Mouse (Mus musculus) stomach, embryonic 14.5 days (tissue): Measurements from ENCODE around the gene Fga. TPM values are rescaled to one million over a fixed set of nuclear protein-coding genes. Genes with fewer than 3 reads are reported as not detected.

Source experiments
- ATAC-seq: fragments of 200-750 bp; cut with Nextera tagmentation; 2 replicates; pipeline ENCODE4 v1.8.0; 2017; ENCODE audit warnings: low read depth, moderate TSS enrichment; ENCODE audit not compliant: insufficient number of reproducible peaks, insufficient read depth, low FRiP score
- H3K27ac ChIP-seq: fragments of 300-500 bp; sonication (generic); 2 replicates; pipeline ENCODE4 v1.5.1; 2014; ENCODE audit warnings: mild to moderate bottlenecking, low read length, moderate library complexity, mixed read lengths
- H3K27me3 ChIP-seq: fragments of 300-500 bp; sonication (generic); 2 replicates; pipeline ENCODE4 v1.6.1; 2014; ENCODE audit warnings: low read length, control low read depth, mixed read lengths; ENCODE audit not compliant: control insufficient read depth, insufficient read depth
- H3K36me3 ChIP-seq: fragments of 300-500 bp; sonication (generic); 2 replicates; pipeline ENCODE4 v1.6.1; 2014; ENCODE audit warnings: mild to moderate bottlenecking, control low read depth, low read length, moderate library complexity, mixed read lengths; ENCODE audit not compliant: control insufficient read depth, insufficient read depth
- H3K4me1 ChIP-seq: fragments of 300-500 bp; sonication (generic); 2 replicates; pipeline ENCODE4 v1.6.1; 2014; ENCODE audit warnings: low read length, control low read depth, mixed read lengths; ENCODE audit not compliant: control insufficient read depth, insufficient read depth
- H3K4me2 ChIP-seq: fragments of 300-500 bp; sonication (generic); replicated peaks from 2 replicates; pipeline ENCODE4 v1.6.1; 2014; ENCODE audit warnings: low read depth, low read length, control low read depth
- H3K4me3 ChIP-seq: fragments of 300-500 bp; sonication (generic); 2 replicates; pipeline ENCODE4 v1.5.1; 2014; ENCODE audit warnings: low read depth, low read length, control low read depth
- H3K9ac ChIP-seq: fragments of 300-500 bp; sonication (generic); replicated peaks from 2 replicates; pipeline ENCODE4 v1.6.1; 2014; ENCODE audit warnings: low read depth, mild to moderate bottlenecking, control low read depth, low read length, moderate library complexity, mixed read lengths
- H3K9me3 ChIP-seq: fragments of 300-500 bp; sonication (generic); 2 replicates; pipeline ENCODE4 v1.6.1; 2016; ENCODE audit warnings: low read depth, low read length, control low read depth; ENCODE audit not compliant: control insufficient read depth
- WGBS: fragments of 180-500 bp; shearing (Covaris S2); extraction: QIAGEN DNeasy Blood & Tissue Kit; methylation state at CpG from one replicate; pipeline ENCODE4 v1.1.7; 2014; 5-methylcytosine and 5-hydroxymethylcytosine counted together
- polyA plus RNA-seq: library from polyadenylated mRNA; unstranded; fragments of >200 nt; fragmentation: Nextera tagmentation; extraction: Ambion mirVana; gene quantifications from 2 replicates; pipeline ENCODE4 v1.2.1, GENCODE M21; 2014

Fga gene
- polyA plus RNA-seq, 1 experiment from 2014 or later: 0.27 TPM

- no peak overlapping the region for H3K9ac ChIP-seq
- H3K4me2 ChIP-seq: no peak overlapping the region
- no peak overlapping the region for H3K27ac ChIP-seq
- H3K9me3 ChIP-seq: no peaks in the 10 kb centered on the region
- WGBS: 82% methylated on average over 8 of the region's 8 CpGs
- ATAC-seq: no peak
- H3K36me3 ChIP-seq: no peaks in the 10 kb centered on the region
- no peak overlapping the region for H3K4me3 ChIP-seq
- no peaks in the 10 kb centered on the region for H3K4me1 ChIP-seq
- no peaks in the 10 kb centered on the region for H3K27me3 ChIP-seq
Observed at GRCm38 (mm10) chr3:83033801-83034200, 7.9 kb downstream of the Fga start.

DNA sequence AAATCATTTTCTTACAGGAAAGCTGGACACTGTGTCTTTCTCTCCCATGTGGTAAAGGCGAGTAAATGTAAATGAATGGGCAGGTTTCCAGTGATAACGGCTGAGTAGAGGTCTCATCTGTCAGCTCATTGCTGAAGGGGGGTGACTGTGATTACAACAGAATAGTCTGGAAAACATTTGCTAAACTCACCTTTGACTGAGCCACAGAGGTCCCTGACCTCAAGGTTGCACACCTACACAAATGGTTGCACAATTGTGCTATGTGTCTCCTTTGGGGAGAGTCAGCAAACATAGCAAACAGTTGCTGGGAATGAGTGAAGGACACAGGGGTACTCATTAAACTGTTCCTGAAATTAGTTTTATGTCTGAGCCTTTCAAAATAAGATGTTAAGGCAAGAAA lies 13.0 kb downstream of the Fga start:
- H3K27ac ChIP-seq: no peak overlapping the region
- no peak overlapping the region for H3K4me2 ChIP-seq
- no peak overlapping the region for H3K4me3 ChIP-seq
- ATAC-seq: no peak
- no peaks in the 10 kb centered on the region for H3K36me3 ChIP-seq
- H3K9me3 ChIP-seq: no peaks in the 10 kb centered on the region
- no peak overlapping the region for H3K9ac ChIP-seq
- no peaks in the 10 kb centered on the region for H3K27me3 ChIP-seq
- 60% methylated on average over 2 of the region's 2 CpGs for WGBS
- no peaks in the 10 kb centered on the region for H3K4me1 ChIP-seq

- 62% methylated on average over 4 of the region's 4 CpGs for WGBS
- no peak for ATAC-seq
- no peak overlapping the region for H3K9ac ChIP-seq
Observed at GRCm38 (mm10) chr3:83039666-83040065, 13.8 kb downstream of the Fga start.

DNA sequence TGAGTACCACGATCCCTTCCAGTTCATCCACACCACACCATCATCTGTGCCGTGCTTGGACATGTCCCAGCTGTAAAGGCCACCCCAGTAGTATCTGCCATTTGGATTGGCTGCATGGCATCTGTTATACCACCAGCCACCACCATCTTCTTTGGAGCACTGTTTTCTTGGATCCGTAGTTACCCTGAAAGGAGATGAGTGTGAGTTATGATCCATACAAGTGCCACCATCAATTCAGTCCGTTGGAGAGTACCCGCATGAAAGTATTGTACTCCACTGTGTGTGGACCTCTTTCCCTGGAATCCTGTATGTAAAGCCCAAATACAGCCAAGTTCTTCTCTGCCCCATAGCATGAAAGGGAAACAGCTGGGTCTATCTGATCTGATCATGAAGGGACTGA lies 16.6 kb downstream of the Fga start:
- Histone ChIP-seq H3K4me2 (no peak overlapping the region), H3K4me3 (no peak overlapping the region), H3K36me3 (no peaks in the 10 kb centered on the region), H3K4me1 (no peaks in the 10 kb centered on the region), H3K27ac (no peak overlapping the region), H3K9ac (no peak overlapping the region), H3K27me3 (no peaks in the 10 kb centered on the region), H3K9me3 (no peaks in the 10 kb centered on the region)
- 86% methylated on average over 5 of the region's 5 CpGs for WGBS
- no peak for ATAC-seq

More at GRCm38 (mm10) chr3:83039666-83040065, 13.8 kb downstream of the Fga start:
- H3K36me3 ChIP-seq: no peaks in the 10 kb centered on the region
- H3K4me1 ChIP-seq: no peaks in the 10 kb centered on the region
- H3K27me3 ChIP-seq: no peaks in the 10 kb centered on the region
- H3K4me3 ChIP-seq: no peak overlapping the region
- no peak overlapping the region for H3K4me2 ChIP-seq
- no peaks in the 10 kb centered on the region for H3K9me3 ChIP-seq
- no peak overlapping the region for H3K27ac ChIP-seq

GRCm38 (mm10) chr3:83046649-83047048 lies 20.8 kb downstream of the Fga start:
- ATAC-seq: no peak
- no peak overlapping the region for H3K4me3 ChIP-seq
- H3K36me3 ChIP-seq: no peaks in the 10 kb centered on the region
- WGBS: 85% methylated on average over 11 of the region's 11 CpGs
- no peaks in the 10 kb centered on the region for H3K9me3 ChIP-seq
- H3K9ac ChIP-seq: no peak overlapping the region
- H3K27ac ChIP-seq: no peak overlapping the region
- H3K4me1 ChIP-seq: no peaks in the 10 kb centered on the region
- no peaks in the 10 kb centered on the region for H3K27me3 ChIP-seq
- no peak overlapping the region for H3K4me2 ChIP-seq

DNA sequence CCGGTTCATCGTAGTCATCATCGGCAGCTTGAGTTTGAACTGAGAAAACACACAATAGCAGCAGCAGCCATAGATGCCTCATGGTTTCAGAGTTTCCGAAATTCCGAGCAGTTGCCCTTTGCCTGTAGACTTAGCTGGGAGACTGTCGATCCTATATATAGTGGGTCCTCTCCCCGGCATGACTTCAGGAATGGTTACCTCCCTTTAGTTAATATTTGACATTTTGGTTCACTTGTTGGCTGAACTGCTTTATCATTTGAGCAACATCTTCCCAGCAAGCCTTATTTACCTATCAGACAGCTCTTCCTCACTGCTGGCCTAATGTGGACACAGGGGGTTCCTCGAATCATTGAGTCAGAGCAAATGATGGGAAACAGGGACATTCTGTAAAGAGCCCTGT lies 23.8 kb downstream of the Fga start, which contains the start of gene Fgb:
Gene Fgb (minus strand): TSS at position 184 of the 400 bp plus-strand sequence.
- no peaks in the 10 kb centered on the region for H3K9me3 ChIP-seq
- no peak within 1 kb of the TSS for H3K27ac ChIP-seq
- no peaks in the 10 kb centered on the region for H3K27me3 ChIP-seq
- ATAC-seq: no peak
- H3K36me3 ChIP-seq: no peaks in the 10 kb centered on the region
- H3K4me2 ChIP-seq: no peak within 1 kb of the TSS
- 74% methylated on average over 8 of the region's 8 CpGs for WGBS
- H3K4me3 ChIP-seq: no peak within 1 kb of the TSS
- no peaks in the 10 kb centered on the region for H3K4me1 ChIP-seq
- no peak within 1 kb of the TSS for H3K9ac ChIP-seq

DNA sequence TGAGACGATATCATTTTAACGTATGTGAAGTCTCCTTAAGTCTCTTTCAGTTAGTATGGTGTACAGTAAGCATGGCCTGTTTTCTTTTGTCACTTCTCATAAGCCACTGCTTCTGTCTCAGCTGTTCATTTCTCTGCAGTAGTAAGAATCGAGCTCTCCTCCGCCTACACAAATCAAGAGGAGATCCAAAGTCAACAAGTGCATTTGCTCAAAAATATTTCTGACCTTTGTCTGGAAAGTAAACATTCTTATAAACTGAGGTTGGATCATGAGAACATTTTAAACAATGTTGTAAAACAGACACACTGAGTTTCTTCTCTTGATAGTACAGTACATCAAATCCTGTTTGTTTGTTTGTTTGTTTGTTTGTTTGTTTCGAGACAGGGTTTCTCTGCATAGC lies 24.8 kb downstream of the Fga start:
- H3K36me3 ChIP-seq: no peaks in the 10 kb centered on the region
- H3K27ac ChIP-seq: no peak overlapping the region
- H3K9ac ChIP-seq: no peak overlapping the region
- H3K4me1 ChIP-seq: no peaks in the 10 kb centered on the region
- no peak overlapping the region for H3K4me3 ChIP-seq
- no peaks in the 10 kb centered on the region for H3K9me3 ChIP-seq
- WGBS: 71% methylated on average over 5 of the region's 5 CpGs
- no peak overlapping the region for H3K4me2 ChIP-seq
- H3K27me3 ChIP-seq: no peaks in the 10 kb centered on the region
- no peak for ATAC-seq

- Histone ChIP-seq H3K27ac (no peak overlapping the region), H3K4me1 (peaks cover 9% of the 10 kb centered on the region; the same call in 1 of the 2 replicates), H3K4me2 (no peak overlapping the region), H3K36me3 (no peaks in the 10 kb centered on the region; the same call in 1 of the 2 replicates), H3K4me3 (no peak overlapping the region), H3K9ac (no peak overlapping the region), H3K9me3 (no peaks in the 10 kb centered on the region), H3K27me3 (no peaks in the 10 kb centered on the region)
- ATAC-seq: no peak
- 80% methylated on average over 5 of the region's 5 CpGs for WGBS
Observed at GRCm38 (mm10) chr3:83052102-83052501, 26.2 kb downstream of the Fga start.

DNA sequence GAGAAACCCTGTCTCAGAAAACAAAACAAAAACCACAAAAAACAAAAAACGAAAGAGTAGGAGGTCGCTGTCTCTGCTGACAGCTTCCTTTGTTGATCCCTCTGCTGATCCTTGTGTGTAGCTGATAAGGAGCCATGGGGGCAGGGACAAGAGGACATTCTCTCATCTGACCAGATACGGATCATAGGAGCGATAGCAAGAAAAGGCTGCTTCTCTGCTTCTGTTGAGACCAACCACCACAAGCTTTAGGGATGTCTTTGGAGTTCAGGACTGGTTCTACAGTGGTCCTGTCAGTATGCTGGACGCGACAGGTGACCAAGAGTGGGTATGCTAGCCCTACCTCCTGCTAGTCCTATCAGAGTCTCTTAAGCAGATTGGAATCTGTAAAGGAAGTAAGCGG lies 27.2 kb downstream of the Fga start:
- Histone ChIP-seq H3K4me3 (no peak overlapping the region), H3K27ac (no peak overlapping the region), H3K9me3 (no peaks in the 10 kb centered on the region), H3K4me1 (peaks cover 9% of the 10 kb centered on the region; the same call in 1 of the 2 replicates), H3K4me2 (no peak overlapping the region), H3K9ac (no peak overlapping the region), H3K27me3 (no peaks in the 10 kb centered on the region), H3K36me3 (peaks cover 5% of the 10 kb centered on the region; the same call in 1 of the 2 replicates)
- 83% methylated on average over 7 of the region's 7 CpGs for WGBS
- ATAC-seq: no peak
